Mouse (Mus musculus) myocyte (in vitro differentiated cells): ENCODE data around the gene Gpr152. TPM values are rescaled to one million over a fixed set of nuclear protein-coding genes. Genes with fewer than 3 reads are reported as not detected.

Experiments
- H3K27me3 ChIP-seq: one replicate; pipeline ENCODE4 v1.6.1; 2011; ENCODE audit not compliant: control insufficient read depth, insufficient read depth, insufficient read length
- H3K36me3 ChIP-seq: one replicate; pipeline ENCODE4 v1.6.1; 2011; ENCODE audit not compliant: control insufficient read depth, insufficient read depth
- H3K4me2 ChIP-seq: one replicate; pipeline ENCODE4 v1.6.1; 2011; ENCODE audit warnings: low read depth, control low read depth
- H3K4me3 ChIP-seq: one replicate; pipeline ENCODE4 v1.5.1; 2011; ENCODE audit warnings: mild to moderate bottlenecking, control low read depth, moderate library complexity
- H3K79me2 ChIP-seq: one replicate; pipeline ENCODE4 v1.6.1; 2011; ENCODE audit not compliant: control insufficient read depth, insufficient read depth
- H3ac ChIP-seq: one replicate; pipeline ENCODE4 v1.6.1; 2011; ENCODE audit not compliant: control insufficient read depth, insufficient read length
- CEBPB ChIP-seq: IDR thresholded peaks from 2 replicates; pipeline ENCODE4 v1.6.1; 2011; ENCODE audit warnings: mild to moderate bottlenecking, moderate library complexity; ENCODE audit not compliant: poor library complexity, insufficient read depth, severe bottlenecking
- E2F4 ChIP-seq: IDR thresholded peaks from one replicate; pipeline ENCODE4 v1.6.1; 2011; ENCODE audit warnings: mild to moderate bottlenecking, control low read depth, moderate library complexity; ENCODE audit not compliant: insufficient read depth
- MAX ChIP-seq: IDR thresholded peaks from one replicate; pipeline ENCODE4 v1.6.1; 2011; ENCODE audit warnings: low read depth, mild to moderate bottlenecking, control low read depth
- MYOD1 ChIP-seq, 3 experiments: IDR thresholded peaks; one replicate each; pipeline ENCODE4 v1.6.1; 2011; ENCODE audit warnings: control low read depth in 2 of 3, low read depth in 2 of 3, mild to moderate bottlenecking in 2 of 3, moderate library complexity in 1 of 3; ENCODE audit not compliant: insufficient read length in 2 of 3, control insufficient read depth in 1 of 3
- MYOG ChIP-seq, 3 experiments: IDR thresholded peaks; one replicate each; pipeline ENCODE4 v1.6.1; 2011; ENCODE audit warnings: control low read depth in 2 of 3, low read depth in 2 of 3, mild to moderate bottlenecking in 2 of 3; ENCODE audit not compliant: insufficient read length in 2 of 3, control insufficient read depth in 1 of 3, insufficient read depth in 1 of 3
- POLR2A ChIP-seq: IDR thresholded peaks from one replicate; pipeline ENCODE4 v1.6.1; 2011; ENCODE audit warnings: low read depth, mild to moderate bottlenecking, control low read depth, moderate library complexity; ENCODE audit not compliant: insufficient read length
- POLR2AphosphoS2 ChIP-seq: IDR thresholded peaks from one replicate; pipeline ENCODE4 v1.6.1; 2011; ENCODE audit warnings: low read depth, control low read depth; ENCODE audit not compliant: insufficient read length
- REST ChIP-seq: IDR thresholded peaks from one replicate; pipeline ENCODE4 v1.6.1; 2011; ENCODE audit warnings: mild to moderate bottlenecking, control low read depth, moderate library complexity; ENCODE audit not compliant: insufficient read depth, insufficient read length
- SRF ChIP-seq: IDR thresholded peaks from one replicate; pipeline ENCODE4 v1.6.1; 2011; ENCODE audit warnings: low read depth; ENCODE audit not compliant: control insufficient read depth, insufficient read length
- TCF12 ChIP-seq: IDR thresholded peaks from one replicate; pipeline ENCODE4 v1.6.1; 2011; ENCODE audit warnings: mild to moderate bottlenecking, control low read depth; ENCODE audit not compliant: poor library complexity, insufficient read depth, severe bottlenecking
- TCF3 ChIP-seq: IDR thresholded peaks from one replicate; pipeline ENCODE4 v1.6.1; 2011; ENCODE audit warnings: low read depth, control low read depth; ENCODE audit not compliant: insufficient read length
- USF1 ChIP-seq: IDR thresholded peaks from one replicate; pipeline ENCODE4 v1.6.1; 2011; ENCODE audit warnings: low read depth, mild to moderate bottlenecking, control low read depth, moderate library complexity
- polyA plus RNA-seq: library from polyadenylated mRNA; unstranded; fragments of >200 nt; fragmentation: generic; extraction: Trizol; gene quantifications from one replicate; pipeline ENCODE4 v1.2.1, GENCODE M21; 2012; ENCODE audit warnings: missing spikeins

The Gpr152 gene
- polyA plus RNA-seq, 1 experiment = not detected

DNA sequence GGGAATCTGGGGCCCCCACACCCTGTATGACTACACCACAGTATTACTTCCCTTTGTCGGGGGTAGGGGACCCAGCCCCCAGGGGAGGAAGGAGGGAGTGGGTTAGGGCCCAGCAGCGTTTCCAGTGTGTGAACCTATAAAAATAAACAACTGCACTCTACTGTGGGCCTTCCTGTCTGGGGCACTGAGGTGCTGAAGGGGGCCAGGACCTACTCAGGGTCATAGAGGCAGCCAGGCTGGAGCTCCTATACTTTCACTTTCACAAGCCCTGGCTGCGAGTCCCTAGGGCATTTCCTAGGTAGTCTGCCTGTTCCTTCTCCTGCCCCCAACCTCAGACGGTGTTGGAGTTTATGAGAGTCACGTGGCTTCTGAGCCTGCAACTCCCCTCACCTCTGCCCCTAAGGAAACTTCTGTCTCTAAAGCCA, 25.8 kb upstream of the Gpr152 start:
- H3K4me2 ChIP-seq = peak overlapping the region; percentile 59
- no peaks in the 10 kb centered on the region for H3K79me2 ChIP-seq
- no peak overlapping the region for H3K4me3 ChIP-seq
- TF ChIP-seq SRF (no peak), E2F4 (no peak), POLR2AphosphoS2 (no peak), USF1 (peak; percentile 9), REST (no peak)
- H3K27me3 ChIP-seq = no peaks in the 10 kb centered on the region
- peaks cover 23% of the 10 kb centered on the region for H3K36me3 ChIP-seq
- no peak overlapping the region for H3ac ChIP-seq

DNA sequence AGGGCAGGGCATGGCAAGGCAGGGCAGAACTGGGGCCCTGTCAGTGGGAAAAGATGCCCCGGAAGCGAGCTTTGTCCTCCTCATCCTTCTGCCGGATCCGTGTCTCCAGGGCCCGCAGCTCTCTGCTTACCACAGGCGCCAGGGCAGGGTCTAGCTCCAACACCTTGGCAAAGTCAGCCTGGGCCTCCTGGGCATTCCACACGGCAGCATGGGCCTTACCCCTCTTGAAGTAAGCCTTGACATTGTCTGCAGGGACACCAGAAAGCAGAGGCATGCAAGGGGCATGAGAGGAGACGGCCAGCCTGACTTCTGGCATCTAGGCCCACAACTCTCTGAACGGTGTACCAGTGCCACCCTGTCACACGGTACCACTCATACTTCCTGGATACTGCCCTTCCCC, 25.0 kb upstream of the Gpr152 start:
- no peak overlapping the region for H3K4me2 ChIP-seq
- TF ChIP-seq SRF = no peak
- no peak for TF ChIP-seq MAX
- TF ChIP-seq USF1 = no peak
- TF ChIP-seq MYOG (IDR thresholded peaks at IDR 0.05; ENCODE audit: control insufficient read depth in 1 of 3, insufficient read depth in 1 of 3, insufficient read length in 2 of 3, low read depth in 2 of 3) = no peak
- TF ChIP-seq MYOD1 (IDR thresholded peaks at IDR 0.05; ENCODE audit: control insufficient read depth in 1 of 3, insufficient read length in 2 of 3, low read depth in 2 of 3) = no peak
- no peak for TF ChIP-seq TCF12
- TF ChIP-seq REST = no peak
- no peak for TF ChIP-seq TCF3
- TF ChIP-seq POLR2A = no peak
- TF ChIP-seq CEBPB = no peak
- TF ChIP-seq E2F4 = no peak
- TF ChIP-seq POLR2AphosphoS2 = no peak
- H3K4me3 ChIP-seq = no peak overlapping the region
- H3ac ChIP-seq = no peak overlapping the region
- H3K79me2 ChIP-seq = peaks cover 3% of the 10 kb centered on the region
- H3K36me3 ChIP-seq = peaks cover 23% of the 10 kb centered on the region
- H3K27me3 ChIP-seq = no peaks in the 10 kb centered on the region

- TF ChIP-seq E2F4 (no peak), POLR2A (no peak), POLR2AphosphoS2 (no peak), MAX (no peak), TCF12 (no peak), CEBPB (no peak), USF1 (no peak), SRF (no peak), REST (no peak), MYOD1 (IDR thresholded peaks at IDR 0.05; ENCODE audit: control insufficient read depth in 1 of 3, insufficient read length in 2 of 3, low read depth in 2 of 3) (no peak), MYOG (IDR thresholded peaks at IDR 0.05; ENCODE audit: control insufficient read depth in 1 of 3, insufficient read depth in 1 of 3, insufficient read length in 2 of 3, low read depth in 2 of 3) (no peak), TCF3 (no peak)
- H3K27me3 ChIP-seq = no peaks in the 10 kb centered on the region
- no peak overlapping the region for H3K4me2 ChIP-seq
- H3K4me3 ChIP-seq = no peak overlapping the region
- H3ac ChIP-seq = no peak overlapping the region
- H3K79me2 ChIP-seq = peaks cover 8% of the 10 kb centered on the region
- H3K36me3 ChIP-seq = peaks cover 23% of the 10 kb centered on the region
These were observed 24.4 kb upstream of the Gpr152 start for GRCm38 (mm10) chr19:4115144-4115543.

- Histone ChIP-seq H3K27me3 (no peaks in the 10 kb centered on the region), H3K4me3 (no peak overlapping the region), H3K79me2 (peaks cover 15% of the 10 kb centered on the region), H3K4me2 (no peak overlapping the region), H3ac (no peak overlapping the region), H3K36me3 (peaks cover 23% of the 10 kb centered on the region)
- TF ChIP-seq TCF3 (no peak), TCF12 (no peak), POLR2AphosphoS2 (peak; percentile 42)
These were observed 23.8 kb upstream of the Gpr152 start for GRCm38 (mm10) chr19:4115816-4116215.

DNA sequence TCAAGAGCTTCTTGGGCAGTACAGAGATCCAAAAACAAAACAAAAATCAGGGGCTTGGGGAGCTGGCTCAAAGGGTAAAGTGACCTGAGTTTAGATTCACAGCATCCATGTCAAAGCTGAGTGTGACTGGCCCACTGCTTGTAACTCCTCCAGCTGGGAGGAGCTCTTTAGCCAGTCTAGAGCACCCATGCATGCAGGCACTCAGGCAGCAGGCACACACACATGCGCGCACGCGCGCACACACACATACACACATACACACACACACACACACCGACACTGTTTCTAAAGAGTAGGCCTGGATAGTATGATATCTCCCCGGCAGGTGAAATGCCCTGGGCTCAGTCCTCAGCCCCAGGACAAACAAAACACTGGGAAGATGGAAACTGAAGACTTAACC, 22.6 kb upstream of the Gpr152 start:
- Histone ChIP-seq H3K79me2 (peaks cover 16% of the 10 kb centered on the region), H3ac (no peak overlapping the region), H3K4me2 (no peak overlapping the region), H3K36me3 (peaks cover 18% of the 10 kb centered on the region), H3K27me3 (no peaks in the 10 kb centered on the region), H3K4me3 (no peak overlapping the region)
- TF ChIP-seq TCF12 = no peak
- TF ChIP-seq MYOG (IDR thresholded peaks at IDR 0.05; ENCODE audit: control insufficient read depth in 1 of 3, insufficient read depth in 1 of 3, insufficient read length in 2 of 3, low read depth in 2 of 3) = no peak
- no peak for TF ChIP-seq MAX
- no peak for TF ChIP-seq POLR2AphosphoS2
